Mouse (Mus musculus) forebrain, embryonic 11.5 days (tissue): Measurements from ENCODE around the gene Apaf1. TPM values are rescaled to one million over a fixed set of nuclear protein-coding genes. Genes with fewer than 3 reads are reported as not detected.

Experiments
- ATAC-seq: fragments of 200-750 bp; cut with Nextera tagmentation; replicated peaks from 2 replicates; pipeline ENCODE4 v1.8.0; 2017; ENCODE audit warnings: moderate TSS enrichment; ENCODE audit not compliant: low FRiP score
- DNase-seq: peaks from one replicate; pipeline ENCODE4 v3.0.0-alpha.2; 2017; ENCODE audit warnings: low spot score
- H3K27ac ChIP-seq: fragments of 300-500 bp; sonication (generic); 2 replicates; pipeline ENCODE4 v1.5.1; 2014; ENCODE audit warnings: low read depth, low read length
- H3K27me3 ChIP-seq: fragments of 300-500 bp; sonication (generic); 2 replicates; pipeline ENCODE4 v1.6.1; 2014; ENCODE audit warnings: mild to moderate bottlenecking, low read length, mixed read lengths; ENCODE audit not compliant: control insufficient read depth, insufficient read depth
- H3K36me3 ChIP-seq: fragments of 300-500 bp; sonication (generic); 2 replicates; pipeline ENCODE4 v1.6.1; 2014; ENCODE audit warnings: mild to moderate bottlenecking, low read length, moderate library complexity, mixed read lengths; ENCODE audit not compliant: control insufficient read depth, insufficient read depth
- H3K4me1 ChIP-seq: fragments of 300-500 bp; sonication (generic); replicated peaks from 2 replicates; pipeline ENCODE4 v1.6.1; 2014; ENCODE audit warnings: low read length, mixed read lengths; ENCODE audit not compliant: control insufficient read depth, insufficient read depth
- H3K4me2 ChIP-seq: fragments of 300-500 bp; sonication (generic); 2 replicates; pipeline ENCODE4 v1.6.1; 2014; ENCODE audit warnings: low read depth, mild to moderate bottlenecking, low read length, moderate library complexity, mixed read lengths; ENCODE audit not compliant: severe bottlenecking
- H3K4me3 ChIP-seq: fragments of 300-500 bp; sonication (generic); 2 replicates; pipeline ENCODE4 v1.5.1; 2014; ENCODE audit warnings: low read depth, low read length
- H3K9ac ChIP-seq: fragments of 300-500 bp; sonication (generic); 2 replicates; pipeline ENCODE4 v1.6.1; 2014; ENCODE audit warnings: low read length
- H3K9me3 ChIP-seq: fragments of 300-500 bp; sonication (generic); 2 replicates; pipeline ENCODE4 v1.6.1; 2016; ENCODE audit warnings: low read length, mixed read lengths; ENCODE audit not compliant: control insufficient read depth
- WGBS: fragments of 180-500 bp; shearing (Covaris S2); extraction: QIAGEN DNeasy Blood & Tissue Kit; methylation state at CpG from one replicate; pipeline ENCODE4 v1.1.7; 2014; 5-methylcytosine and 5-hydroxymethylcytosine counted together
- polyA plus RNA-seq: library from polyadenylated mRNA; unstranded; fragments of >200 nt; fragmentation: Nextera tagmentation; extraction: Ambion mirVana; gene quantifications from 2 replicates; pipeline ENCODE4 v1.2.1, GENCODE M21; 2014

Apaf1 gene
- polyA plus RNA-seq, 1 experiment from 2014 or later, result 30.2 TPM

GRCm38 (mm10) chr10:90965671-90966315 is 116.8 kb downstream of the Apaf1 start:
- Histone ChIP-seq H3K36me3 (no peaks in the 10 kb centered on the region), H3K9ac (no peak overlapping the region), H3K27ac (no peak overlapping the region), H3K4me1 (peaks cover 4% of the 10 kb centered on the region; the same call in 1 of the 2 replicates), H3K4me3 (no peak overlapping the region), H3K4me2 (no peak overlapping the region), H3K27me3 (peaks cover 21% of the 10 kb centered on the region), H3K9me3 (no peaks in the 10 kb centered on the region)
- DNase-seq, result no peak
- 56% methylated on average over 14 of the region's 14 CpGs for WGBS
- ATAC-seq, result no peak

- H3K36me3 ChIP-seq, result no peaks in the 10 kb centered on the region
- H3K4me1 ChIP-seq, result peaks cover 3% of the 10 kb centered on the region; the same call in 1 of the 2 replicates
- peaks cover 19% of the 10 kb centered on the region for H3K27me3 ChIP-seq
- H3K27ac ChIP-seq, result no peak overlapping the region
- DNase-seq, result no peak
- WGBS, result 26% methylated on average over 9 of the region's 9 CpGs
- no peak overlapping the region for H3K4me3 ChIP-seq
- H3K9me3 ChIP-seq, result no peaks in the 10 kb centered on the region
- ATAC-seq, result 0 out of 2 replicates have a peak, but pooled peaks have one; percentile 45
- H3K9ac ChIP-seq, result no peak overlapping the region
- no peak overlapping the region for H3K4me2 ChIP-seq
Observed at GRCm38 (mm10) chr10:90964511-90964910, 118.1 kb downstream of the Apaf1 start.

DNA sequence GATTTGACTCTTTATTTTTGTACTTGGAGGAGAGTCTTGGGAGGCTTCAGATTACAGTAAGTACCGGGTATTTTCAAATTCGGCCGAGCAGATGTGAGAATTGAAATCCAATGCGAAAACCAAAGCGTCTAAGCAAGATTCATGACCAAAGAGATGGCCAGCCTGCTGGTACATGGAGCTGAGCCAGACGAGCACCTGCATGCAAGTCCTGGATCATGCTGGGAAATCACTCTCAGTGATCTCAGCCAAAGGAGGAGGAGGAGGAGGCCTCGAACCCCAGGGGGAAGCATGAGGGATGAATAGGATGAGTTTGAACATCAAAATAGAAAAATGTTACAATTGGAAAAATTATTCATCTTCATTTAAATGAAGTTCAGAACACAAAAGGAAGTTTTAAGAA is 122.2 kb downstream of the Apaf1 start:
- Histone ChIP-seq H3K9me3 (no peaks in the 10 kb centered on the region), H3K4me1 (no peaks in the 10 kb centered on the region), H3K27me3 (no peaks in the 10 kb centered on the region), H3K4me3 (no peak overlapping the region), H3K4me2 (no peak overlapping the region), H3K9ac (no peak overlapping the region), H3K27ac (no peak overlapping the region), H3K36me3 (no peaks in the 10 kb centered on the region)
- ATAC-seq (no peak), DNase-seq (no peak)
- 81% methylated on average over 7 of the region's 7 CpGs for WGBS

DNA sequence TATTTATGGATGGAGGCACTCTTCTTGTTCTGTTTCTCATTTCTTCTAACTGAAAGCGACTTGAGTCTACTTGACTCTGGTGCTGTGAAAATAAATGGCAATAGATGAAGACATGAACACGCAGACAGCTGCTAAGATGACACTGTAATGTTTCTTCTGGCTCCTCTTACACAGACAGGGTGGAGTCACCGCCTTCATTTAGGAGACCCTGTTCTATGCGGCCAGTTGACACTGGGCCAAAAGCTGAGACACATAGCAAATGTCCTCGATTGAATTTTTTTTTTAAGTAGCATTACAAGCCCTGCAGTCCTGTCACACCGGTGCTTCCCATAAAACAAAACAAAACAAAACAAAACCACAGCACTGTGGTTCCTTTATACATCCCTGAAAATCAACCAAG is 128.7 kb downstream of the Apaf1 start:
- Histone ChIP-seq H3K27me3 (no peaks in the 10 kb centered on the region), H3K4me3 (no peak overlapping the region), H3K9me3 (no peaks in the 10 kb centered on the region), H3K4me1 (no peaks in the 10 kb centered on the region), H3K9ac (no peak overlapping the region), H3K36me3 (no peaks in the 10 kb centered on the region), H3K4me2 (no peak overlapping the region), H3K27ac (no peak overlapping the region)
- ATAC-seq (no peak), DNase-seq (no peak)
- 90% methylated on average over 6 of the region's 6 CpGs for WGBS

- Histone ChIP-seq H3K4me3 (no peak overlapping the region), H3K4me2 (no peak overlapping the region), H3K27me3 (no peaks in the 10 kb centered on the region), H3K9ac (no peak overlapping the region), H3K27ac (no peak overlapping the region), H3K9me3 (no peaks in the 10 kb centered on the region), H3K36me3 (no peaks in the 10 kb centered on the region; the same call in 1 of the 2 replicates), H3K4me1 (no peaks in the 10 kb centered on the region)
- DNase-seq (no peak), ATAC-seq (no peak)
- WGBS, result 94% methylated on average over 15 of the region's 15 CpGs
Observed at GRCm38 (mm10) chr10:90953103-90953709, 129.4 kb downstream of the Apaf1 start.

GRCm38 (mm10) chr10:90947608-90948373 is 134.8 kb downstream of the Apaf1 start:
- Histone ChIP-seq H3K9me3 (no peaks in the 10 kb centered on the region), H3K36me3 (no peaks in the 10 kb centered on the region; the same call in 1 of the 2 replicates), H3K27ac (no peak overlapping the region), H3K4me1 (no peaks in the 10 kb centered on the region), H3K9ac (no peak overlapping the region), H3K4me2 (no peak overlapping the region), H3K27me3 (no peaks in the 10 kb centered on the region), H3K4me3 (no peak overlapping the region)
- ATAC-seq, result no peak
- 92% methylated on average over 18 of the region's 18 CpGs for WGBS
- DNase-seq, result no peak

DNA sequence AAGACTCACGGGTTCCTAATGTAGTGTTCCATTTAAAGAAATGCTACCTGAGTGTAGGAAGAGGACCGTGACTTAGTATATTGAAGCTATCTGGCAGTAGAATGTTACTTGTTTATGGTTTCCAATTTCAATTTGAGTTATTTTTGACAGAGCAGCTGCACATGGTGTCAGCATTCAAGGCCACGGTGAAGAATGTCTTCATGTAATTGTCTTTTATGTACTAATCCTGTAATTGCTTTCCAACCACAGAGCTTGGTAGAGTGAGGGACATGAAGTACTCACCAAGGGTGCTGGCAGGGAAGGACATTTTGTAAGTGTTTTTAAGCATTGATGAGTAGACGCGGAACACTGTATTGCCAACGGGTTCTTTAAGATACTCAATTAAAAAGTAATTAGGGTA is 135.5 kb downstream of the Apaf1 start:
- Histone ChIP-seq H3K27me3 (no peaks in the 10 kb centered on the region), H3K4me3 (no peak overlapping the region), H3K36me3 (no peaks in the 10 kb centered on the region; the same call in 1 of the 2 replicates), H3K4me2 (no peak overlapping the region), H3K4me1 (no peaks in the 10 kb centered on the region), H3K9ac (no peak overlapping the region), H3K9me3 (no peaks in the 10 kb centered on the region), H3K27ac (no peak overlapping the region)
- DNase-seq (no peak), ATAC-seq (no peak)
- 89% methylated on average over 6 of the region's 6 CpGs for WGBS

- DNase-seq (no peak), ATAC-seq (no peak)
- Histone ChIP-seq H3K27ac (no peak overlapping the region), H3K9ac (no peak overlapping the region), H3K9me3 (no peaks in the 10 kb centered on the region), H3K4me3 (no peak overlapping the region), H3K27me3 (no peaks in the 10 kb centered on the region), H3K4me2 (no peak overlapping the region), H3K4me1 (no peaks in the 10 kb centered on the region), H3K36me3 (no peaks in the 10 kb centered on the region)
- WGBS, result 88% methylated on average over 14 of the region's 14 CpGs
Observed at GRCm38 (mm10) chr10:90942001-90942700, 140.4 kb downstream of the Apaf1 start.
